Mouse (Mus musculus) embryonic facial prominence, embryonic 14.5 days (tissue): ENCODE results near the gene Rad9a. TPM values are rescaled to one million over a fixed set of nuclear protein-coding genes. Genes with fewer than 3 reads are reported as not detected.
A peak's percentile ranks its signal among the peaks of the same experiment; 100 is the strongest.

ENCODE experiments used
- ATAC-seq: fragments of 200-750 bp; cut with Nextera tagmentation; 2 replicates; pipeline ENCODE4 v1.8.0; 2017; ENCODE audit warnings: low read depth, moderate number of reproducible peaks, moderate TSS enrichment
- DNase-seq: peaks from one replicate; pipeline ENCODE4 v3.0.0-alpha.2; 2015; ENCODE audit warnings: low spot score
- H3K27ac ChIP-seq: fragments of 300-500 bp; sonication (generic); replicated peaks from 2 replicates; pipeline ENCODE4 v1.5.1; 2014; ENCODE audit warnings: low read depth, mild to moderate bottlenecking, low read length, moderate library complexity
- H3K27me3 ChIP-seq: fragments of 300-500 bp; sonication (generic); replicated peaks from 2 replicates; pipeline ENCODE4 v1.6.1; 2014; ENCODE audit warnings: low read length; ENCODE audit not compliant: control insufficient read depth, insufficient read depth
- H3K36me3 ChIP-seq: fragments of 300-500 bp; sonication (generic); 2 replicates; pipeline ENCODE4 v1.6.1; 2014; ENCODE audit warnings: low read length, mixed read lengths; ENCODE audit not compliant: control insufficient read depth, insufficient read depth
- H3K4me1 ChIP-seq: fragments of 300-500 bp; sonication (generic); 2 replicates; pipeline ENCODE4 v1.6.1; 2014; ENCODE audit warnings: antibody characterized with exemption, low read length; ENCODE audit not compliant: control insufficient read depth, insufficient read depth
- H3K4me2 ChIP-seq: fragments of 300-500 bp; sonication (generic); 2 replicates; pipeline ENCODE4 v1.6.1; 2014; ENCODE audit warnings: low read depth, mild to moderate bottlenecking, low read length, moderate library complexity, mixed read lengths
- H3K4me3 ChIP-seq: fragments of 300-500 bp; sonication (generic); 2 replicates; pipeline ENCODE4 v1.5.1; 2014; ENCODE audit warnings: low read depth, mild to moderate bottlenecking, low read length
- H3K9ac ChIP-seq: fragments of 300-500 bp; sonication (generic); 2 replicates; pipeline ENCODE4 v1.6.1; 2014; ENCODE audit warnings: low read depth, mild to moderate bottlenecking, low read length, moderate library complexity, mixed read lengths
- H3K9me3 ChIP-seq: fragments of 300-500 bp; sonication (generic); 2 replicates; pipeline ENCODE4 v1.6.1; 2016; ENCODE audit warnings: low read length; ENCODE audit not compliant: control insufficient read depth
- WGBS: fragments of 180-500 bp; shearing (Covaris S2); extraction: QIAGEN DNeasy Blood & Tissue Kit; methylation state at CpG from one replicate; pipeline ENCODE4 v1.1.7; 2014; 5-methylcytosine and 5-hydroxymethylcytosine counted together
- polyA plus RNA-seq: library from polyadenylated mRNA; unstranded; fragments of >200 nt; fragmentation: Nextera tagmentation; extraction: Ambion mirVana; gene quantifications from 2 replicates; pipeline ENCODE4 v1.2.1, GENCODE M21; 2014

Rad9a gene
- polyA plus RNA-seq, 1 experiment from 2014 or later = 28.9 TPM

- 74% methylated on average over 20 of the region's 20 CpGs for WGBS
- no peaks in the 10 kb centered on the region for H3K4me1 ChIP-seq
- no peak overlapping the region for H3K9ac ChIP-seq
- H3K27ac ChIP-seq = no peak overlapping the region
- DNase-seq = no peak
- no peak overlapping the region for H3K4me2 ChIP-seq
- H3K9me3 ChIP-seq = no peaks in the 10 kb centered on the region
- H3K36me3 ChIP-seq = peaks cover 75% of the 10 kb centered on the region
- no peaks in the 10 kb centered on the region for H3K27me3 ChIP-seq
- no peak for ATAC-seq
- H3K4me3 ChIP-seq = no peak overlapping the region
Observed at GRCm38 (mm10) chr19:4156073-4156579, 45.3 kb downstream of the Rad9a start.

DNA sequence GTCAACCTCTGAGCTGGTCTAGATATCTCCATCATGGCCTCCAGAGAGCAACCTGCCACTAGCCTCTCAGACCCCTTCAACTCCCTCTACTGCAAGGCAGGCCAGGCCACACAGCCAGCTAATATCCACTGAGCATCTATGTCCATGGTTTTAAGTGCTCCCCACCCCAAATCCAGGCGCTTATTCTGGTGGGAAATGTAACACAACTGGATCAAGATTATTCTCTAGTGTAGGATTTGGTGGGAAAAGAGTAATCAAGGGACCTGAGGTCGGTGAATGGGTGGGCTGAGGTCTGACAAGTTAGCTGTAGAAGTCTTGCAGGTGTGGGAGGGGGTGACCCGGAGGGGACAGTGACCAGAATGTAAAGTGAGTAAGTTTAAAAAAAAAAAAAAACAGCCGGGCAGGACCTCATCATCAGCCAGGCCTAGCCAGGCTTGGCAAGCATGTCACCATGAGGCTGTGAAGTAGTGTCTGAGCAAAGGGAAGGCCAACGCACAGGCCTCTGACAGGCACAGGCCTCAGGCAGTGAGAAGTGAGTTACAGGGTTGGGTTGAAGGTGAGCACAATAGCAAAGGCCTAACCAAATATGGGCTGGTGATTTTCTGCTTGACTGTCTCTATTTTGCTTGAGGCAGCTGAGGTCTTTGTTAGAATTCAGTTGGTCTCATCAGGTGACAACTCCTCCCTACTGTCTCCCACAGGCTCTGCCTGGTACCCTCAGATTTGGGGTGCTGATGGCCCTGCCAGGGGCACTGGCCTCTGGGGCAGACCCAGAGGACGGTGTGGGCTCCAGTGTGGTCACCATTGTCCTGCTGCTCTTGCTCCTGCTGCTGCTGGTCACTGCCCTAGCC lies 46.0 kb downstream of the Rad9a start:
- no peaks in the 10 kb centered on the region for H3K9me3 ChIP-seq
- DNase-seq (no peak), ATAC-seq (peak; percentile 37; the same call in 1 of the 2 replicates)
- H3K27ac ChIP-seq = no peak overlapping the region
- H3K36me3 ChIP-seq = peaks cover 76% of the 10 kb centered on the region
- H3K4me1 ChIP-seq = no peaks in the 10 kb centered on the region
- no peak overlapping the region for H3K4me3 ChIP-seq
- no peaks in the 10 kb centered on the region for H3K27me3 ChIP-seq
- WGBS = 76% methylated on average over 6 of the region's 6 CpGs
- H3K4me2 ChIP-seq = no peak overlapping the region
- H3K9ac ChIP-seq = no peak overlapping the region

DNA sequence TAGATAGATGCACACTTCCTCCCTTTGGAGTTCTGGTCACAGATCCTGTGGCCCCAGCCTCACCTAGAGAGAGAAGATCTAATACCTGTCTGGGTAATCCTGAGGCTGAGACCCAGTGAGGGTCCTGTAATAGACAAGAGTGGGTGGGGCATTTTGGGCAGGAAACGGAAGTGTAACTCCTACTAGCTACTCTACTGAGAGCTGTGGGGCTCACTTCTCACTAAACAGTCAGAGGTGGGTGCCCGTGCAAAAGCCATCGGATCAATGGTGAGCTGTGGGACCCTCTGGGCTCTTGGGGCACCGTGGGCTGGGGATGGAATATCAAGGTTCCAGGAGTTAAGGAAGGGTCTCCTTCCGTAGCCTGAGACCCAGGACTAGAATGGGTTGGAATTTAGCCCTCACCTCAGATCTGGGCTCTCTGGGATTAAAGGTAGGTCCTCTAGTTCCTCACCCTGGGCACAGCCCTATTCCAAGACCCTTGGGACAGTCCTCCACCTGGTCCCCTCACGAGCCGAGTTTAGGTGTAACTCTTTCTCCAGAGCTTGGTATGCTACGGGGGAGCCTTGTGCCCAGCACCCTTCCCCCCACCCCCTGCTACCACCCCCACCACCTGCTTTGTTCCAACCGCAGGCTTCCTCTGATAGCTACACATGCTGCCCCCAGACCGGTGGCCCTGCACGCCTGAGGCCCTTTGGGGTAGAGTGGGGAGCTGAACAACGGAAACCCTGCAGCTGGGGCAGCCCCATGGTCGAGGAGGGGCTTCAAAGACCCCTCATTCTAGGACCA lies 46.8 kb downstream of the Rad9a start:
- Histone ChIP-seq H3K27ac (no peak overlapping the region), H3K9ac (no peak overlapping the region), H3K4me1 (no peaks in the 10 kb centered on the region), H3K27me3 (no peaks in the 10 kb centered on the region), H3K4me2 (no peak overlapping the region), H3K9me3 (no peaks in the 10 kb centered on the region), H3K36me3 (peaks cover 77% of the 10 kb centered on the region), H3K4me3 (no peak overlapping the region)
- no peak for ATAC-seq
- DNase-seq = no peak
- 77% methylated on average over 13 of the region's 13 CpGs for WGBS

DNA sequence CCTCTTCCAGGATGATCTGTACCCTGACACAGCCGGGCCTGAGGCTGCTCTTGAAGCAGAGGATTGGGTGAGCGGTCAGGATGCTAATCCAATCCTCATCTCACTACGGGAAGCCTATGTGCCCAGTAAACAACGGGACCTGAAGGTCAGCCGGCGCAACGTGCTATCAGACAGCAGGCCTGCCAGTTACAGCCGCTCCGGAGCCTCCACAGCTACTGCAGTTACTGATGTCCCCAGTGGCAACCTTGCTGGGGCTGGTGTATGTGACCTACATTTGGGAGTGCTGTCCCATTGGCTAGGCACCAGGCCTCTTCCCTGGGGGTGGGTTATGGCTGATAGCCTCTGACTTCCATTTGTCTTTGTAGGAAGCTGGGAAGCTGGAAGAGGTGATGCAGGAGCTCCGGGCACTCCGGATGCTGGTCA lies 48.2 kb downstream of the Rad9a start, which contains the start of gene Ptprcap:
Gene Ptprcap (plus strand): TSS at position 373 of the 423 bp plus-strand sequence.
- Histone ChIP-seq H3K4me3 (no peak within 1 kb of the TSS), H3K4me2 (no peak within 1 kb of the TSS), H3K27ac (no peak within 1 kb of the TSS), H3K27me3 (no peaks in the 10 kb centered on the region), H3K36me3 (peaks cover 64% of the 10 kb centered on the region), H3K9ac (no peak within 1 kb of the TSS), H3K4me1 (0 out of 2 replicates have a peak, but pooled peaks cover 5% of the 10 kb centered on the region), H3K9me3 (no peaks in the 10 kb centered on the region)
- DNase-seq = no peak
- ATAC-seq = no peak
- WGBS = 84% methylated on average over 10 of the region's 11 CpGs

DNA sequence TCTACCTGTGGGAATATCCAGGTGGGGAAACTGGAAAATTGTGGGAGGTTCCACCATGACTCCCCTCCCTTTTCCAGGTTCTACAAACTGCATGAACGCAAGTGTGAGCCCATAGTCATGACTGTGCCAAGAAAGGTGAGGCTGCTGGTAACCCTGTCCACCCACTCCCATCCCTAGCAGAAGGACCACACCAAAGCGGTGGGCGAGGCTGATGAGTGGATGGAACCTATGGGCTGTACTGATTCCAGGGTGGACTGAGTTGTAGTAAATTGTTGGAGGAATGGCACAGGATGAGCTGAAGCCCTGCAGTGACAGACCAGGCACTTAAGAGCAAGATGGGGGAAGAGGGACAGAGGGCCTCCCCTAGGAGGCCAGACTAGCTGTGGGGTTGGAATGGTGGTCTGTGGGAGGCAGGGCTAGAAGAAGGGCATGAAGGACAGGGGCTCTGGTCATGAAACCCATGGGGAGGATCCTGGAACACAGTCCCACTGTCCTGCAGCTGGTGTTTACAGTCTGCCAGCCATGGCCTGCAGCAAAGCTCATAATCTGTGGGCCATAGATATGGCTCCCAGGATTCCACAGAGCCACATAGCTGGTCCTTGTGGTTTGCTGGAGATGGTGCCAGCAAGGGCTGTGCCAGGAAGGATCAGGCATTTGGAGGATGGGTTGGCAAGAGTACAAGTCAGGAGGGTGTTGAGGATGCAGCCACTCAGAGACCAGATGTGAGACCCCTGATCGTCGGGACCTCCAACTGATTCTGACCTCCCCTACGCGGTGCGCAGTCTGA lies 48.8 kb downstream of the Rad9a start:
- no peak overlapping the region for H3K4me2 ChIP-seq
- no peak overlapping the region for H3K9ac ChIP-seq
- H3K27me3 ChIP-seq = no peaks in the 10 kb centered on the region
- H3K9me3 ChIP-seq = no peaks in the 10 kb centered on the region
- 98% methylated on average over 8 of the region's 8 CpGs for WGBS
- no peak for ATAC-seq
- H3K4me1 ChIP-seq = peaks cover 11% of the 10 kb centered on the region; the same call in 1 of the 2 replicates
- no peak overlapping the region for H3K27ac ChIP-seq
- no peak overlapping the region for H3K4me3 ChIP-seq
- peaks cover 58% of the 10 kb centered on the region for H3K36me3 ChIP-seq
- DNase-seq = no peak

DNA sequence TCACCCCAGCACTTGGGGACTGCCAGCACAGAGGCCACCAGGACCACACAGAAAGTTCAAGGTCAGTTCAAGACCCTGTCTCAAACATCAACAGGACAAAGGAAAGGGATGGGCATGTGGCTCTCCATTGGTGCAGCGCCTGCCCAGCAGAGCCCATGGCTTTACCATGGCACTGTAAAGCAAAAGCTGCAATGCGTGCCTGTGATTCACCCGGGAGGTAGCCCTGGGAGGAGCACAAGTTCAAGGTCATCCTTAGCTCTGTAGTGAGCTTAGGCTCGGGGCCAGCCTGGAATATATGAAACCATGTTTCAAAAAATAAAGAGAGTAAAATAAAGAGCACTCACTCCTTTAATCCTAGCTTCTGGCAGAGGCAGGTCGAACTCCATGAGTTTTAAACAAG lies 49.6 kb downstream of the Rad9a start:
- no peak overlapping the region for H3K9ac ChIP-seq
- H3K36me3 ChIP-seq = peaks cover 50% of the 10 kb centered on the region
- H3K27me3 ChIP-seq = no peaks in the 10 kb centered on the region
- H3K4me2 ChIP-seq = no peak overlapping the region
- no peak overlapping the region for H3K27ac ChIP-seq
- DNase-seq (no peak), ATAC-seq (no peak)
- 87% methylated on average over 5 of the region's 5 CpGs for WGBS
- peaks cover 11% of the 10 kb centered on the region; the same call in 1 of the 2 replicates for H3K4me1 ChIP-seq
- H3K9me3 ChIP-seq = no peaks in the 10 kb centered on the region
- H3K4me3 ChIP-seq = no peak overlapping the region

- Histone ChIP-seq H3K4me1 (peaks cover 11% of the 10 kb centered on the region; the same call in 1 of the 2 replicates), H3K9ac (no peak overlapping the region), H3K4me2 (no peak overlapping the region), H3K36me3 (peaks cover 46% of the 10 kb centered on the region), H3K27ac (no peak overlapping the region), H3K9me3 (no peaks in the 10 kb centered on the region), H3K27me3 (no peaks in the 10 kb centered on the region), H3K4me3 (no peak overlapping the region)
- ATAC-seq (no peak), DNase-seq (no peak)
- WGBS = 71% methylated on average over 5 of the region's 5 CpGs
Observed at GRCm38 (mm10) chr19:4151488-4151860, 50.0 kb downstream of the Rad9a start.
